Mouse (Mus musculus) fibroblast of lung, adult 2 months (primary cell): Measurements from ENCODE around the gene Rab26.

ENCODE experiments used
- DNase-seq: peaks from one replicate; pipeline ENCODE4 v3.0.0-alpha.2; 2011; ENCODE audit warnings: low read depth

Rab26 gene

GRCm38 (mm10) chr17:24546234-24546633, 12.2 kb upstream of the Rab26 start:
- no peak for DNase-seq

- DNase-seq = no peak
These were observed 11.2 kb upstream of the Rab26 start for GRCm38 (mm10) chr17:24545247-24545646.

GRCm38 (mm10) chr17:24544613-24545012, 10.6 kb upstream of the Rab26 start:
- DNase-seq = no peak

GRCm38 (mm10) chr17:24540375-24540774, 6.4 kb upstream of the Rab26 start:
- no peak for DNase-seq

- no peak for DNase-seq
These were observed 4.9 kb upstream of the Rab26 start for GRCm38 (mm10) chr17:24538950-24539349.

- DNase-seq = no peak
These were observed 3.5 kb upstream of the Rab26 start for GRCm38 (mm10) chr17:24537536-24537935.

- no peak for DNase-seq
These were observed 1.3 kb upstream of the Rab26 start for GRCm38 (mm10) chr17:24535300-24535699.

GRCm38 (mm10) chr17:24533099-24533992, 664 bp downstream of the Rab26 start:
- no peak for DNase-seq

GRCm38 (mm10) chr17:24532045-24532444, 2.0 kb downstream of the Rab26 start:
- no peak for DNase-seq

- no peak for DNase-seq
These were observed 2.9 kb downstream of the Rab26 start for GRCm38 (mm10) chr17:24531064-24531463.

- no peak for DNase-seq
These were observed 3.5 kb downstream of the Rab26 start for GRCm38 (mm10) chr17:24530361-24531050.

GRCm38 (mm10) chr17:24529883-24530282, 4.1 kb downstream of the Rab26 start:
- no peak for DNase-seq

- DNase-seq = no peak
These were observed 5.0 kb downstream of the Rab26 start for GRCm38 (mm10) chr17:24529007-24529451.

GRCm38 (mm10) chr17:24528560-24528918, 5.5 kb downstream of the Rab26 start:
- DNase-seq = no peak

GRCm38 (mm10) chr17:24527723-24528559, 6.1 kb downstream of the Rab26 start, which contains the start of gene Traf7:
TSS of gene Traf7 (minus strand) at chr17:24527938.
- DNase-seq = peak; percentile 100

- no peak for DNase-seq
These were observed 6.7 kb downstream of the Rab26 start for GRCm38 (mm10) chr17:24527315-24527714.

- no peak for DNase-seq
These were observed 9.3 kb downstream of the Rab26 start for GRCm38 (mm10) chr17:24524734-24525133.

GRCm38 (mm10) chr17:24520450-24520849, 13.6 kb downstream of the Rab26 start:
- DNase-seq = no peak

- DNase-seq = no peak
These were observed 19.4 kb downstream of the Rab26 start for GRCm38 (mm10) chr17:24514270-24515257.

GRCm38 (mm10) chr17:24513609-24514008, 20.4 kb downstream of the Rab26 start:
- no peak for DNase-seq
